Mouse (Mus musculus) embryonic facial prominence, embryonic 11.5 days (tissue): ENCODE measurements around the gene Rhobtb3. TPM values are rescaled to one million over a fixed set of nuclear protein-coding genes. Genes with fewer than 3 reads are reported as not detected.
"Not testable (repeated sequence)": the region's sequence is repeated elsewhere in the genome, so short reads cannot be mapped to it uniquely, and the experiment has no call there.

Experiments
- ATAC-seq: fragments of 200-750 bp; cut with Nextera tagmentation; replicated peaks from 2 replicates; pipeline ENCODE4 v1.8.0; 2017; ENCODE audit warnings: low read depth; ENCODE audit not compliant: insufficient number of reproducible peaks, low FRiP score, low TSS enrichment
- DNase-seq: peaks from one replicate; pipeline ENCODE4 v3.0.0-alpha.2; 2015; ENCODE audit warnings: low spot score
- H3K27ac ChIP-seq: fragments of 300-500 bp; sonication (generic); replicated peaks from 2 replicates; pipeline ENCODE4 v1.5.1; 2014; ENCODE audit warnings: mild to moderate bottlenecking, low read depth, low read length, control low read depth
- H3K27me3 ChIP-seq: fragments of 300-500 bp; sonication (generic); 2 replicates; pipeline ENCODE4 v1.6.1; 2014; ENCODE audit warnings: mild to moderate bottlenecking, low read length, moderate library complexity, mixed read lengths; ENCODE audit not compliant: control insufficient read depth, insufficient read depth
- H3K36me3 ChIP-seq: fragments of 300-500 bp; sonication (generic); replicated peaks from 2 replicates; pipeline ENCODE4 v1.6.1; 2014; ENCODE audit warnings: low read depth, mild to moderate bottlenecking, low read length, moderate library complexity, mixed read lengths; ENCODE audit not compliant: control insufficient read depth, insufficient read depth
- H3K4me1 ChIP-seq: fragments of 300-500 bp; sonication (generic); 2 replicates; pipeline ENCODE4 v1.6.1; 2014; ENCODE audit warnings: low read length, mixed read lengths; ENCODE audit not compliant: control insufficient read depth, insufficient read depth
- H3K4me2 ChIP-seq: fragments of 300-500 bp; sonication (generic); 2 replicates; pipeline ENCODE4 v1.6.1; 2014; ENCODE audit warnings: low read depth, mild to moderate bottlenecking, control low read depth, low read length, moderate library complexity
- H3K4me3 ChIP-seq: fragments of 300-500 bp; sonication (generic); 2 replicates; pipeline ENCODE4 v1.5.1; 2014; ENCODE audit warnings: low read depth, low read length, control low read depth
- H3K9ac ChIP-seq: fragments of 300-500 bp; sonication (generic); replicated peaks from 2 replicates; pipeline ENCODE4 v1.6.1; 2014; ENCODE audit warnings: mild to moderate bottlenecking, control low read depth, low read length
- H3K9me3 ChIP-seq: fragments of 300-500 bp; sonication (generic); replicated peaks from 2 replicates; pipeline ENCODE4 v1.6.1; 2016; ENCODE audit warnings: mild to moderate bottlenecking, low read length, inconsistent platforms, mixed read lengths; ENCODE audit not compliant: control insufficient read depth
- WGBS: fragments of 180-500 bp; shearing (Covaris S2); extraction: QIAGEN DNeasy Blood & Tissue Kit; methylation state at CpG from one replicate; pipeline ENCODE4 v1.1.7; 2014; 5-methylcytosine and 5-hydroxymethylcytosine counted together
- polyA plus RNA-seq: library from polyadenylated mRNA; unstranded; fragments of >200 nt; fragmentation: Nextera tagmentation; extraction: Ambion mirVana; gene quantifications from 2 replicates; pipeline ENCODE4 v1.2.1, GENCODE M21; 2014

The Rhobtb3 gene
- polyA plus RNA-seq, 1 experiment from 2014 or later, result 88.5 TPM

DNA sequence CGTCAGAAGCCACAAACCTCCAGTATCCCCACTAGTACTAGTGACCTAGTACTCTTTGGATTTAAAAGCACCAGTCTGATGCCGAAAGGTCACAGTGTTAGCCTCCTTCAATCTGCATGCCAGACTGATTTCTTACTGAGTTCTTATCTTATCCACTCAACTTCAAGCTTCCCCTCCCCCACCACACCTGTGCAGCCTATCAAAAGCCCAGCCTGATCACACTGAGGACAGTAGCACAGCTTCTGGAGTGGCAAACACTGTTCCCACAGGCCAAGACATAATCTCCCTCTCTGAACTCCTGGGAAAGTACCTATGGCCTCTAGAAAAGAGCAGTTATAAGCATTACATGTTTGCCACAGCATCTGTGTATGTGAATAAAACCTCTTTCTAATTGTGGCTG, 35.5 kb downstream of the Rhobtb3 start:
- Histone ChIP-seq H3K4me2 (no peak overlapping the region), H3K4me3 (no peak overlapping the region), H3K9me3 (no peaks in the 10 kb centered on the region), H3K27me3 (no peaks in the 10 kb centered on the region), H3K27ac (no peak overlapping the region), H3K4me1 (no peaks in the 10 kb centered on the region), H3K9ac (no peak overlapping the region), H3K36me3 (no peaks in the 10 kb centered on the region; the same call in 1 of the 2 replicates)
- DNase-seq, result no peak
- no peak for ATAC-seq
- WGBS, result 71% methylated on average over 2 of the region's 2 CpGs

DNA sequence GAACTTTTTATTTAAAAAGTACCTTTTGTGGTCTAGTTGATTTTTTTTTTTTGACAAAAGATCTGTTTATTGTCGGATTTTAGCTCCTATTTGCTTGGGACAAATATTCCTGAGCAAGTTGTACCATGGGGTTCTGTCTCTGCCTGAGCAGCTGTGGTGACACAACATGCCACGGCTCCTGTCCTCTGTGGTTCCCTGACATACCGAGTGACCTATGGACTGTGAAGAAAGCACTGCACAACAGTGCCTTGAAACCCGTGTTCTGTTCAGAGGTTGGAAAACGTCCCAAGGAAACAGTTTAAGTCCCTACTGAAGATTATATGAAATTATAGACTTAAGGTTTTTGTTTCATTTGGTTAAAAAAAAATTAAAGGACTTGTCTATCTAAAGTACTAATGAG, 36.6 kb downstream of the Rhobtb3 start:
- H3K9ac ChIP-seq, result no peak overlapping the region
- no peak overlapping the region for H3K4me2 ChIP-seq
- no peaks in the 10 kb centered on the region for H3K9me3 ChIP-seq
- H3K4me3 ChIP-seq, result no peak overlapping the region
- H3K27me3 ChIP-seq, result no peaks in the 10 kb centered on the region
- DNase-seq, result no peak
- H3K27ac ChIP-seq, result no peak overlapping the region
- H3K36me3 ChIP-seq, result no peaks in the 10 kb centered on the region; the same call in 1 of the 2 replicates
- H3K4me1 ChIP-seq, result no peaks in the 10 kb centered on the region
- 80% methylated on average over 5 of the region's 5 CpGs for WGBS
- ATAC-seq, result no peak

DNA sequence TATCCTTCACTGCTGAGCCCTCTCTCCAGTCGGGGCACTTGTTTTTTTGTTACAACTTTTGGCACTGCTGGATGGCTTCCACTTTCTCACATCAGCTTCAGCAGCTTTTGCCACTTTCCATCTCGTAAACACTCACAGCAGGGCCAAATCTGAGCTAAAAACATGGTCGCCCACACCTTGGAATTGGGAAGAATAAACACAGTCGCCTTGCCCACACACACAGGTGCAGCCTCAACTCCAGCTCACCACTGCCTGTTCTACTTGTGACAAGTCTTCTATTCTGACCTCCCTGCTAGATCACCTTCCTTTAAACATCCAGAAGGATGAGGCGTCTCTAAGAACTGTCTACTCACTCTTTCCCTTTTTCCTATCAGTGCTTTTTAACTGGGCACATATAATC, 39.1 kb downstream of the Rhobtb3 start:
- H3K9me3 ChIP-seq, result no peaks in the 10 kb centered on the region
- DNase-seq, result no peak
- H3K27ac ChIP-seq, result no peak overlapping the region
- H3K4me2 ChIP-seq, result no peak overlapping the region
- no peak overlapping the region for H3K4me3 ChIP-seq
- no peaks in the 10 kb centered on the region for H3K27me3 ChIP-seq
- no peak for ATAC-seq
- no peaks in the 10 kb centered on the region; the same call in none of the 2 replicates for H3K36me3 ChIP-seq
- no peak overlapping the region for H3K9ac ChIP-seq
- 86% methylated on average over 5 of the region's 5 CpGs for WGBS
- H3K4me1 ChIP-seq, result no peaks in the 10 kb centered on the region

DNA sequence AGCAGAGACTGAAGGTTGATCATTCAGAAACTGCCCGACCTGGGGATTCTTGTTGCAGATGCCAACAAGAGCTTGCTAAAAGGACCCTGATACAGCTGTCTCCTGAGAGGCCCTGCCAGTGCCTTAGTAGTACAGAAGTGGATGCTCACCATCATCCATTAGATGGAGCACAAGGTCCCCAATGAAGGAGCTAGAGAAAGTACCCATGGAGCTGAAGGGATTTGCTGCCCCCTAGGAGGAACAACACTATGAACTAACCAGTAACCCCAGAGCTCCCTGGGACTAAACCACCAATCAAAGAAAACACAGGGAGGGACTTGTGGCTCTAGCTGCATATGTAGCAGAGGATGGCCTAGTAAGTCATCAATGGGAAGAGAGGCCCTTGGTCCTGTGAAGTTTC, 42.8 kb downstream of the Rhobtb3 start:
- not testable (repeated sequence) for H3K27me3 ChIP-seq, H3K36me3 ChIP-seq, H3K9me3 ChIP-seq, H3K4me3 ChIP-seq, H3K27ac ChIP-seq, H3K9ac ChIP-seq, H3K4me1 ChIP-seq, H3K4me2 ChIP-seq, DNase-seq, ATAC-seq
- 91% methylated on average over 1 of the region's 1 CpGs for WGBS

DNA sequence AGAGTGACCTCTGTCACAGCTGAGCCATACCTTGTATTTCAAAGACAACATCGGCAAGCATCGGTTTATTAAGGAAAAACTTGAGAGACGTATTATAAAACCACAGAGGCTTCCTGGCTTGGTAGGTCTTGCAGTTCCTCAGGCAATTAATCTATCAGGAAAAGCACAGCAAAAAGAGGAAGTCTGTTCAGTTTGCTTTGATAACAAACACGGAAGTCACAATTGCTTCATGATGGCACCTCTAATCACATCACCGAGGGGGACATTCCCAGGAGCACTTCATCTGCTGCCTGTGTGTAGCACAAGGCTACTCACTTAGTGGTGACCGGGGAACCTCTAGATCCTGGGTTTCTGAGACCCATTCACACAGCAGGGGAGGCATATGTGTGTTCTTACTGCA, 50.8 kb downstream of the Rhobtb3 start:
- H3K4me3 ChIP-seq, result no peak overlapping the region
- H3K4me2 ChIP-seq, result no peak overlapping the region
- H3K27me3 ChIP-seq, result no peaks in the 10 kb centered on the region
- ATAC-seq (no peak), DNase-seq (no peak)
- no peaks in the 10 kb centered on the region for H3K9me3 ChIP-seq
- H3K27ac ChIP-seq, result no peak overlapping the region
- no peak overlapping the region for H3K9ac ChIP-seq
- peaks cover 4% of the 10 kb centered on the region for H3K36me3 ChIP-seq
- WGBS, result 89% methylated on average over 6 of the region's 6 CpGs
- no peaks in the 10 kb centered on the region for H3K4me1 ChIP-seq

DNA sequence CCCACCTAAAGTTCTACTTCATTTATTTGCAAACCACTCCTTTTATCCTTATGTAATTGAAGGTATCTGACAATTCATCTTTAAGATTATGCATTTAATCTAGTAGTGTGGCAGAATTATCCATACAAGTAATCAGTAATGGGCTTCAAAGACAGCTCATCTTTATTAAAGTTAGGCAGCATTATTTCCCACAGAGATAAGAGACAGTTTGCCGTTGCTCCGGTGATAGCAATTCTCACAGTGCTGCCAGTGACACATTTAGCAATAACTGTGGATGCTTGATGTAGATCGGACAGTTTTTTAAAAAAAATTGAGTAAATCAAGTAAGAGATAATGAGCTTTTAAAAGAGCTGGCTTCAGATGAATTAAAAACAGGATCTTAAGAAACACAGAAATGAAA, 51.4 kb downstream of the Rhobtb3 start:
- no peak for ATAC-seq
- H3K36me3 ChIP-seq, result peaks cover 4% of the 10 kb centered on the region
- 95% methylated on average over 3 of the region's 3 CpGs for WGBS

DNA sequence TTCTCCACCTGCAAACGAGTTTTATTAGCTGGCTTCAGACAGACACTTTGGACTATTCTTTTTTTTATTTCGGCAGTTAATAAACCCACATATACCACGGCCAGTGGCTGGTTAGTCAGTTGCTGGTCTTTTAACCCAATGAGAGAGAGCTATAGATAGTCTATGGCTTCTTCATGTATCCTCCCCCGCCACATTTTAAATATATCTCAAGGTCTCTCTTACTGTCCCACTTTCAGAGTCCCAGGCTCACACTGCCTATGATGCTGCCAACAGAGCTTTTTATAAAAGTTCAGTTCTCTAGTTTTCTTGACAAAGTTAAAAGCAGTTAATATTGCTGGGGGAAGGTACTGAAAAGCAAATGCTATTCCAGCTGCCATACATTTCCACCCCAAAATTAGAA, 51.9 kb downstream of the Rhobtb3 start:
- H3K4me2 ChIP-seq, result no peak overlapping the region
- peaks cover 4% of the 10 kb centered on the region for H3K36me3 ChIP-seq
- no peak overlapping the region for H3K4me3 ChIP-seq
- no peaks in the 10 kb centered on the region for H3K9me3 ChIP-seq
- H3K4me1 ChIP-seq, result no peaks in the 10 kb centered on the region
- no peak for DNase-seq
- 95% methylated on average over 4 of the region's 4 CpGs for WGBS
- no peaks in the 10 kb centered on the region for H3K27me3 ChIP-seq
- no peak overlapping the region for H3K9ac ChIP-seq
- ATAC-seq, result no peak; the same call in 1 of the 2 replicates
- H3K27ac ChIP-seq, result no peak overlapping the region

More for the DNA sequence above, 51.4 kb downstream of the Rhobtb3 start:
- Histone ChIP-seq H3K4me3 (no peak overlapping the region), H3K4me1 (no peaks in the 10 kb centered on the region), H3K9ac (no peak overlapping the region), H3K4me2 (no peak overlapping the region), H3K9me3 (no peaks in the 10 kb centered on the region), H3K27me3 (no peaks in the 10 kb centered on the region), H3K27ac (no peak overlapping the region)
- DNase-seq, result no peak

DNA sequence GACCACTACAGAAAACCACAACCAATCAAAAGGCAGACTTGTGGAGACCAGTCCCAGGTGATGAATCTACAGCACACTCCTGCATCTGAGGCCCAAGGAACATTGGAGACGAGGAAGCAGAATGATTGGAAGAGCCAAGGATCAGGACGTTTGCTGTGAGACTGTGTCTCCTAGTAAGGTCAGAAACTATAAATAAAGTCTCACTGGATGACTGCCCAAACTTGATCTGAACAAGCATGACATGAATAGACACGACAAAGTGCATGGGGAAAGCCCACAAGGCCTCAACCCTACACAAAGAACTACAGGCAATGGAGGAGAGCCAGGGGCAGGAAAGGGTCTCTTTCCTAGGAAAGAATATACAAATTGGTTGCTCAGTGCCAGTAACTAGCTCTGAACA, 59.9 kb downstream of the Rhobtb3 start:
- Histone ChIP-seq H3K4me1 (no peaks in the 10 kb centered on the region), H3K9me3 (no peaks in the 10 kb centered on the region), H3K4me3 (no peak overlapping the region), H3K27me3 (no peaks in the 10 kb centered on the region), H3K27ac (no peak overlapping the region), H3K4me2 (no peak overlapping the region), H3K9ac (no peak overlapping the region), H3K36me3 (no peaks in the 10 kb centered on the region)
- DNase-seq (no peak), ATAC-seq (no peak)
- 85% methylated on average over 3 of the region's 3 CpGs for WGBS
